Mouse (Mus musculus) lung, embryonic 15.5 days (tissue): ENCODE results near the gene Olfr1344. TPM values are rescaled to one million over a fixed set of nuclear protein-coding genes. Genes with fewer than 3 reads are reported as not detected.

Experiments
- ATAC-seq: fragments of 200-750 bp; cut with Nextera tagmentation; 2 replicates; pipeline ENCODE4 v1.8.0; 2017; ENCODE audit warnings: moderate number of reproducible peaks, borderline replicate concordance; ENCODE audit not compliant: low FRiP score, low TSS enrichment; ENCODE audit errors: extremely low read depth
- H3K27ac ChIP-seq: fragments of 300-500 bp; sonication (generic); 2 replicates; pipeline ENCODE4 v1.5.1; 2015; ENCODE audit warnings: moderate library complexity, mild to moderate bottlenecking, inconsistent platforms
- H3K27me3 ChIP-seq: fragments of 300-500 bp; sonication (generic); 2 replicates; pipeline ENCODE4 v1.6.1; 2015; ENCODE audit warnings: inconsistent platforms
- H3K36me3 ChIP-seq: fragments of 300-500 bp; sonication (generic); 2 replicates; pipeline ENCODE4 v1.6.1; 2015; ENCODE audit warnings: inconsistent platforms
- H3K4me1 ChIP-seq: fragments of 300-500 bp; sonication (generic); 2 replicates; pipeline ENCODE4 v1.6.1; 2015; ENCODE audit warnings: inconsistent platforms
- H3K4me2 ChIP-seq: fragments of 300-500 bp; sonication (generic); 2 replicates; pipeline ENCODE4 v1.6.1; 2015; ENCODE audit warnings: inconsistent platforms, mild to moderate bottlenecking, moderate library complexity
- H3K4me3 ChIP-seq: fragments of 300-500 bp; sonication (generic); 2 replicates; pipeline ENCODE4 v1.5.1; 2015; ENCODE audit warnings: mild to moderate bottlenecking, inconsistent platforms
- H3K9ac ChIP-seq: fragments of 300-500 bp; sonication (generic); 2 replicates; pipeline ENCODE4 v1.6.1; 2015; ENCODE audit warnings: inconsistent platforms
- H3K9me3 ChIP-seq: fragments of 300-500 bp; sonication (generic); 2 replicates; pipeline ENCODE4 v1.6.1; 2016; ENCODE audit warnings: inconsistent platforms
- WGBS: fragments of 180-500 bp; shearing (Covaris S2); methylation state at CpG from one replicate; pipeline ENCODE4 v1.1.7; 2015; 5-methylcytosine and 5-hydroxymethylcytosine counted together
- polyA plus RNA-seq: library from polyadenylated mRNA; unstranded; fragments of >200 nt; fragmentation: Nextera tagmentation; extraction: Ambion mirVana; gene quantifications from 2 replicates; pipeline ENCODE4 v1.2.1, GENCODE M21; 2015

Gene Olfr1344
- not detected in 2 replicates for polyA plus RNA-seq

DNA sequence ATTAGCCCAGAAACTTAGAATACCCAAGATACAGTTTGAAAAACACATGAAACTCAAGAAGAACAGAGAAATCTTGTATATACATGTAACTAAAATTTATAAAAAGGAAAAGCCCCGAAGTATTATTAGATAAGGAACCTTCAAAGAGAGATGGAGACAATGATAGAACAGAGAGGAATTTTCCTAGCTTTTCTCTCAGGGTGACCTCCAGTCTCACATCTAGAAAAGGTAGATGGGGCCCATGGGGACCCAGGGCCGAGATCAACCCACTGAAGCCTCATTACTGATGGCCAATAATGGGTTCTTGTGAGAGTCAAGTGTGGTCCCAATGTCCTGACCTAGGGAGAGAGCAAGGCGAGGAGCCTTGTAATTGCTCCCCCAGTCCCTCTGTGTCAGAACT lies at the start of gene Olfr1344:
TSS of gene Olfr1344 (plus strand) at position 301 of the 400 bp plus-strand sequence.
- no peak for ATAC-seq
- H3K27ac ChIP-seq: no peak within 1 kb of the TSS
- no peak within 1 kb of the TSS for H3K4me3 ChIP-seq
- no peaks in the 10 kb centered on the region for H3K4me1 ChIP-seq
- no peak within 1 kb of the TSS for H3K9ac ChIP-seq
- H3K27me3 ChIP-seq: no peaks in the 10 kb centered on the region
- WGBS: 69% methylated on average over 3 of the region's 3 CpGs
- H3K36me3 ChIP-seq: no peaks in the 10 kb centered on the region
- H3K4me2 ChIP-seq: no peak within 1 kb of the TSS
- H3K9me3 ChIP-seq: no peaks in the 10 kb centered on the region; the same call in 1 of the 2 replicates

DNA sequence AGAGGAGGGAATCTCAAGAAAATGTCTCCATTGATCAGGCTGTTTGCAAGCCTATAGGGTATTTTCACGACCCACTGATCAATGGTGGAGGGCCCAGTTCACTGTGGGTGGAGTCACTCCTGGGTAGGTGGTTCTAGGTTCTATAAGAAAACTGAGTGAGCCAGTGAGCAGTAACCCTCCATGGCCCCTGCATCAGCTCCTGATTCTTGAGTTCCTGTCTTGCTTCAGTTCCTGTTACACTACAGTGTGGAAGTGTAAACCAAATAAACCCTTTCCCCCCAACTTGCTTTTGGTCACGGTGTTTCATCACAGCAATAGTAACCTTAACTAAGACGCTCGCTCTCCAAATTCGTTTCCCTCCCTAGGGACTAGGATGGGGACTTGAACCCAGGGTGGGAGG lies 49.5 kb upstream of the Olfr1344 start:
- H3K9ac ChIP-seq: no peak overlapping the region
- no peak for ATAC-seq
- H3K27me3 ChIP-seq: no peaks in the 10 kb centered on the region
- H3K9me3 ChIP-seq: no peaks in the 10 kb centered on the region
- H3K36me3 ChIP-seq: peaks cover 34% of the 10 kb centered on the region
- peaks cover 3% of the 10 kb centered on the region; the same call in 1 of the 2 replicates for H3K4me1 ChIP-seq
- H3K27ac ChIP-seq: no peak overlapping the region
- no peak overlapping the region for H3K4me3 ChIP-seq
- no peak overlapping the region for H3K4me2 ChIP-seq
- 82% methylated on average over 5 of the region's 5 CpGs for WGBS

DNA sequence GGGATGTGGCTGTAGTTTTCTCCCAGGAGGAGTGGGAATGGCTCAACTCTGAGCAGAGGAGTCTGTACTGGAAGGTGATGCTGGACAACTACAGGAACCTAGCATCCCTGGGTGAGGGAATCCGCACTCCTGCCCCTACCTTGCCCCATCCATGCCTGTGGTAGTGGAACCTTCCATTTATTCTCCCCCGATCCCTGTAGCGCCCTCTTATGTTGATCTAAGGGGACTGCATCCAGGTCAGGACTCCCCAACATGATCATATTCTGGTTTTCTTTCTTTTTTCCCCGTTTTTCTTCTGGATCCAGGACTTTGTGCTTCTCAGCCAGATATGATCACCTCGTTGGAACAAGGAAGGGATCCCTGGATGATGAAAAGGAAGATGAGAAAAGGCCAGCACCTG lies 49.0 kb upstream of the Olfr1344 start:
- WGBS: 75% methylated on average over 5 of the region's 5 CpGs
- H3K36me3 ChIP-seq: peaks cover 38% of the 10 kb centered on the region
- no peak for ATAC-seq

DNA sequence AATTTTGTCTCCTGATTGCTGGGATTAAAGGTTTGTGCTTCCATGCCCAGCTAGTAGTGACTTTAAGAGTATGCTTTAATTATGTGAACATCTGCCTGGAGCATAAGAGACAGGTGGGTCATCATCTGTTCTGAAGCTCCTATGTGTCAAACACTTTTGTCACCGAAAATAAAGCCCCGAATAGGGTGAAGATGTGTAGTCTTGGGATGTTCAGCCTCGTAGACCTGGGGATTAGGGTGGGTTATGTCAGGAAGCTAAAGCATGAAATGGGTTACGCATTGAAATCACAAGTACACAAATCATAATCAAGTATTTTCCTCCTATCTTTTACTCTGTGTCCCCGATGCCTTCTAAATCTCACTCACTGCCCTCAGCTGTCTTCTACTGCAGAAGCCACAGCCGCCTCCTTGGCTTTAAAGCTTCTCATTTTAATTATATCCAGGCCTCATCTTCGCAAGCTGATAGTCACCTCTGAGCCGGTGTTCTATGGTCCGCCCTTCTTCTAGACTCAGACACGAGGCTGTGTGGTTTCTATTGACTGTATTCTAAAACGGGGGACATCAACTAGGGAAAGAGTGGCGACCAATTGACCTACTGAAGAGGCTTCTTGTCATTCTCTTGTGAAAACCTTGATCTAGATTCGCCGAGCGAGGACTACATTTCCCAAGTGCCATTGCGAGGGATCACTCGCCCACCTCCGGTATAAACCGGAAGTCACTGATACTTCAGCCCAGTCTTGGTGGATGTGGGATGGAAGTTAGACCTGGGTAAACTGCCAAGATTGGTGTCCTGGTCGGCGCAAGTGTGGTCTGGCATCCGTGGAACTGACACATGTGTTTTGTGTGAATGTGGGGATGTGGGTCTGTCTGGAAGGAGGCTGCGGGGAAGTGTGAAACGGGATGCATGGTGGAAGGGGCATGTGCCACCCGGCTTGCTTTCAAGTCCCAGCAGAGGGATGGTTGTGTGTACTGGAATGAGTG lies 40.2 kb upstream of the Olfr1344 start, which contains the start of gene Smim17:
TSS of gene Smim17 (plus strand) at position 720 of the 980 bp plus-strand sequence.
- Histone ChIP-seq H3K36me3 (peaks cover 21% of the 10 kb centered on the region), H3K4me3 (peak within 1 kb of the TSS; percentile 47), H3K27ac (no peak within 1 kb of the TSS), H3K9me3 (no peaks in the 10 kb centered on the region), H3K27me3 (no peaks in the 10 kb centered on the region), H3K4me1 (peaks cover 6% of the 10 kb centered on the region; the same call in 1 of the 2 replicates), H3K9ac (peak within 1 kb of the TSS; percentile 29), H3K4me2 (peak within 1 kb of the TSS; percentile 68)
- ATAC-seq: peak; percentile 89
- 27% methylated on average over 25 of the region's 25 CpGs for WGBS

More for the DNA sequence above, 49.0 kb upstream of the Olfr1344 start:
- no peak overlapping the region for H3K4me2 ChIP-seq
- no peaks in the 10 kb centered on the region for H3K27me3 ChIP-seq
- H3K4me1 ChIP-seq: no peaks in the 10 kb centered on the region
- H3K9me3 ChIP-seq: no peaks in the 10 kb centered on the region
- H3K9ac ChIP-seq: no peak overlapping the region
- no peak overlapping the region for H3K4me3 ChIP-seq
- H3K27ac ChIP-seq: no peak overlapping the region

GRCm38 (mm10) chr7:6410043-6410442 lies 28.4 kb upstream of the Olfr1344 start, which contains the start of gene Gm20715:
Gene Gm20715, plus strand, starts transcription at chr7:6410277.
- H3K4me3 ChIP-seq: no peak within 1 kb of the TSS
- no peaks in the 10 kb centered on the region for H3K27me3 ChIP-seq
- H3K9ac ChIP-seq: no peak within 1 kb of the TSS
- peak; percentile 95 for ATAC-seq
- no peaks in the 10 kb centered on the region for H3K4me1 ChIP-seq
- H3K4me2 ChIP-seq: no peak within 1 kb of the TSS
- WGBS: under 1% methylated on average over 17 of the region's 17 CpGs
- no peaks in the 10 kb centered on the region for H3K36me3 ChIP-seq
- H3K27ac ChIP-seq: no peak within 1 kb of the TSS
- no peaks in the 10 kb centered on the region for H3K9me3 ChIP-seq

DNA sequence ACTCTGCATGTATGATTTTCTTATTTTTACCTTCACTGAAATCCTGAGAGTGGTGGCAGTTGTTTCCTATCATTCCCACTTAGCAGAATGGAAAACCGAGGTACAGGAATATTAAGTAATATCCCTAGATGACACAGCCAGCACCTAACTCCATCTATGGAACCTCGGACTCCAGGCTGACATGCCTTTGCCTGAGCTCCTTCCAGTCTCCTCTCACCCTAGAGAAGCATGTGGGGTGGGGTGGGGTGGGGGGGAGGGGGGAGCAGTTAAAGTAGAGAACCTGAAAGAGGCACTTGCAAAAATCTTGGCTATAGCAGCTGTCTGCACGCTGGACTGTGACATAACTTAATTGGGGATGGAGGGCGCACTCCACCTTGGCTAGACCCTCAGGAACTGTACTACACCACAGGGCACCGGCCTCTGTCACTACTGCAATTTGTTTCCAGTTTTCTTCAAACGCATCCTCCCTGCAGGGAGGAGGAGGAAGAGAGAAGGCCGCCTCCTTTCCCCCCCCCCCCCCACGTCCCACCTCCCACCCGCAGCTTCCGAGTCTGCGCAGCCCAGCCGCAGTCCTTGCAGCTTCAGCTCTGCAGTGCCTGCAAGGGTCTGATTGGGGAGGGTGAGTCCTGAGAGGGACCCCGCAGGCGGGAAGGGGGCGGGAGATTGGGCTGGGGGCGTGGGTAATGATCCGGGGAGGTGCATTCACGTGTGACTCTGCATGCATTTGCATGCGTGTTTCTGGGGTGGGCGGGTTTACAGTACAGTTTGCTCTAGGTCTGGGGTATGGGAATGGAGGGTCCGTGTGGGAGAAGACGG lies 23.7 kb upstream of the Olfr1344 start:
- Histone ChIP-seq H3K4me1 (no peaks in the 10 kb centered on the region), H3K36me3 (no peaks in the 10 kb centered on the region), H3K4me3 (no peak overlapping the region), H3K27ac (no peak overlapping the region), H3K9me3 (no peaks in the 10 kb centered on the region), H3K4me2 (no peak overlapping the region), H3K27me3 (no peaks in the 10 kb centered on the region), H3K9ac (no peak overlapping the region)
- ATAC-seq: no peak
- WGBS: 9% methylated on average over 20 of the region's 22 CpGs

DNA sequence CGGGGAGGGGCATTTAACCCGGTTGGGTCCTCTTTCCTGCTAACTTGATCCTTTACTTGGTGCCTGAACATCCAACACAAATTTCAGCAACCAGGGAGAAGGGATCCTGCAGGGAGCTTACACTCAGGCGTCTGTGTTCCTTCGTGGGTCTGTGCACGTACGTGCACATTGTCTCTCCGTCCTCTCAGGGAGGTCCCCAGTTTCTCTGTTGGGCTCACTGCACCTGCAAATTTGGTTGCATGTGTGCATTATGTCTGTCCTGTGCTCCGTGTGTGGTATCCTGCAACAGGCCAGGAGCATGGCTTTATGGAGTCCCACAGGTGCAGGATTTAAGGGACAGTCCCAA lies 23.1 kb upstream of the Olfr1344 start:
- H3K36me3 ChIP-seq: no peaks in the 10 kb centered on the region
- no peak overlapping the region for H3K27ac ChIP-seq
- H3K9me3 ChIP-seq: no peaks in the 10 kb centered on the region
- H3K9ac ChIP-seq: no peak overlapping the region
- ATAC-seq: no peak
- 21% methylated on average over 8 of the region's 8 CpGs for WGBS
- H3K4me3 ChIP-seq: no peak overlapping the region
- H3K27me3 ChIP-seq: no peaks in the 10 kb centered on the region
- no peak overlapping the region for H3K4me2 ChIP-seq
- H3K4me1 ChIP-seq: no peaks in the 10 kb centered on the region

GRCm38 (mm10) chr7:6419894-6420293 lies 18.6 kb upstream of the Olfr1344 start:
- ATAC-seq: no peak
- H3K4me3 ChIP-seq: no peak overlapping the region
- no peak overlapping the region for H3K27ac ChIP-seq
- no peaks in the 10 kb centered on the region for H3K27me3 ChIP-seq
- no peaks in the 10 kb centered on the region for H3K9me3 ChIP-seq
- WGBS: 63% methylated on average over 6 of the region's 6 CpGs
- no peak overlapping the region for H3K4me2 ChIP-seq
- H3K9ac ChIP-seq: no peak overlapping the region
- no peaks in the 10 kb centered on the region for H3K36me3 ChIP-seq
- H3K4me1 ChIP-seq: no peaks in the 10 kb centered on the region

DNA sequence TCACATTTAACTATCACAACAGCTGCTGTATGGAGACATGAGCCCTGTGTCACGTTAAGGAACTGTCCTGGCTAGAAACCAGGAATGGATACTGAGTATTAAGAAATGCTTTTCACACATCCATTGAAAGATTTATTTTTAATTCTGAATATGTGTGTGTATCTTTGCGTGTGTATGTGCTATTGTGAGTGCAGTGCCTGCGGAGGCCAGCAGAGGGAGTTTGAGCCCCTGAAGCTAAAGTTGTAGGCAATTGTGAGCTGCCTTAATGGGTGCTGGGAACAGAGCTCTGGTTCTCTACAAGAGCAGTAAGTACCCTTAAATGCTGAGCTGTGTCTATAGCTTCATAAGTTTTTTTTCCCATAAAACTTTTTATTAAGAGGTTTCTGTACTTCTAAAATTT lies 9.1 kb upstream of the Olfr1344 start:
- H3K4me2 ChIP-seq: no peak overlapping the region
- H3K9me3 ChIP-seq: peaks cover 5% of the 10 kb centered on the region; the same call in 1 of the 2 replicates
- no peak overlapping the region for H3K9ac ChIP-seq
- no peak overlapping the region for H3K4me3 ChIP-seq
- WGBS: 80% methylated on average over 3 of the region's 3 CpGs
- no peaks in the 10 kb centered on the region for H3K27me3 ChIP-seq
- H3K36me3 ChIP-seq: no peaks in the 10 kb centered on the region
- H3K4me1 ChIP-seq: no peaks in the 10 kb centered on the region
- ATAC-seq: no peak
- H3K27ac ChIP-seq: no peak overlapping the region

DNA sequence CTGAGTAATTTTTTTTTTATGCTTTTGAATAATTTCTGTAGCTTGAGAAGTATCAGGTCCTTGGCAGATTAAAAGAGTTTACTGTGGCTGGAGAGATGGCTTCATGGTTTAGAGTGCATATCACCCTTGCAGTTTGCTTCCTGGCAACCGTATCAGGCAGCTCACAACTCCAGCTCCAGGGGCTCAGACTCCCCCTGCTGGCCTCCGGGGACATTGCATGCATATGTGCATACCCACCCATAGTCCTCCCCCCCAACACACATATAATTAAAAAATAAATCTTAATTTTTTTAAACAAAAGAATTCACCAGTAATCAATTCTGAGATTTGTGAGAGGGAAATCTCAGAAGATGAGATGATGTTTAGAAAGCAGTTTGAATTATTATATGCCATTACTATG lies 8.1 kb upstream of the Olfr1344 start:
- Histone ChIP-seq H3K36me3 (no peaks in the 10 kb centered on the region), H3K4me3 (no peak overlapping the region), H3K27ac (no peak overlapping the region), H3K4me1 (no peaks in the 10 kb centered on the region), H3K4me2 (no peak overlapping the region), H3K9me3 (peaks cover 5% of the 10 kb centered on the region; the same call in 1 of the 2 replicates), H3K27me3 (no peaks in the 10 kb centered on the region), H3K9ac (no peak overlapping the region)
- ATAC-seq: no peak
- 38% methylated on average over 2 of the region's 2 CpGs for WGBS

DNA sequence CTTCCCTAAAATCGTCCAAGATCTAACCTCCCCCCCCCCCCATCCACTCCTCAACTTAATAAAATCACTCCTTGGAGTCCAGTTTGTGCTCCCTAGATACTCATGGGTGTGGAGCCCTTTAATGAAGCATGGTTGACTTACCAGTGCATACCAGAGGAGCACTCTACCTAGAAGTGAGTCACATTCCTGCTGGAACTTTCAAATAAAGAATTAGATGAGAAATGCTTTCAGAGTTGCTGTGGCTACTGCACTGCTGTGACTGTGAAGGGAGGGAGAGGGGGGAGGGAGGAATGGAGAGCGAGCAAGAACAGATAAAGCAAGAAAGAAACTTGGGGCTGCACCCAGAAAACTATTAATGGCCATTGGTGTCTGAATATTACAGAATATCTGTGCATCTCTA lies 2.7 kb downstream of the Olfr1344 start:
- H3K4me2 ChIP-seq: no peak overlapping the region
- H3K27ac ChIP-seq: no peak overlapping the region
- H3K36me3 ChIP-seq: no peaks in the 10 kb centered on the region
- H3K4me3 ChIP-seq: no peak overlapping the region
- no peaks in the 10 kb centered on the region for H3K4me1 ChIP-seq
- ATAC-seq: no peak
- H3K9me3 ChIP-seq: no peaks in the 10 kb centered on the region; the same call in 1 of the 2 replicates
- H3K9ac ChIP-seq: no peak overlapping the region
- WGBS: 51% methylated on average over 2 of the region's 2 CpGs
- no peaks in the 10 kb centered on the region for H3K27me3 ChIP-seq
